Mouse (Mus musculus): Measurements from ENCODE around the gene Gm49661. TPM values are rescaled to one million over a fixed set of nuclear protein-coding genes. Genes with fewer than 3 reads are reported as not detected.

The Gm49661 gene
- total and polyA plus RNA-seq, 2 experiments from 2014 or later, result not detected

DNA sequence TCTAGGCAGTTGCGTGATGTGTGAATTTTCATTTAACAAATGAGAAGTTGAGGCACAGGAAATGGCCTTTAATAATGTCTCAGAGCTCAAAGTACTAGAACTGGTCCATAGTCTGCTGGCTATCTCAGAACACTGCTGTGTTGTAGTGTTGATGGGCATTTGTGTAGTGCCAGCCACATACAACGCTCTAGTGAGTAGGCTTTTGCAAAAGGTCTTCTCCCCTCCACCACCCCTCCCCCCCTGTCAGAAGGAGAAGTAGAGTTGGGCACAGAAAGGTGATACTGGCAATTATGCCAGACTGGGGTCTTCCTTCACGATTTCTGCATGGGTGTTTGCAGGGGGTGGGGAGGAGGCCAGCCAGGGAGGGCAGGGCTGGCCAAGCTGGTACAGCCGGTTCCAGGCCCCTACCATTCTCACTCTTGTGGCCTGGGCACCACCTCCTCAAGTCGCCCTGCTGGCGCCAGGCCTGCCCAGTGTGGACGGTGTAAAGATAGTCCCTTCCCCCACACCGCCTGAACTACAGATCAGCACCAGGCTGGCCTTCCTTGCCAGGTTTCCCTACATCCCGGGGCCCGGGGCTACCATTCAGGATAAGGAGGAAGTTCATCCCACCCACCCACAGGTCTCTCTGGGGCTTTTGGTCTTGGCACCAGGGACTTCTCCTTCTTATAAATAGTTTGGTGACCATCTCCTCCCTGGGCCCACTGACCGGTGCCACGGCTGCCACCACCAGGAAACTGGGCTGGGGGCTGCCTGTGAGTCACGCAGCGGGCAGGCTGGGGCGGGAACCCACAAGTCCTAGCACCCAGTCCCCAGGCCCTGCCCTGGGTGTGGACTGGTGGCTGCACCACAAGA lies 12.6 kb upstream of the Gm49661 start:
- WGBS, result 85% methylated on average over 15 of the region's 15 CpGs
- Histone ChIP-seq H3K9me3 (ENCODE audit: low read length) (no peaks in the 10 kb centered on the region), H3K36me3 (ENCODE audit: insufficient read depth, low read length) (no peaks in the 10 kb centered on the region), H3K27ac (ENCODE audit: low read depth, low read length) (no peak overlapping the region), H3K27me3 (ENCODE audit: insufficient read depth, low read length) (no peaks in the 10 kb centered on the region), H3K4me2 (ENCODE audit: low read depth, low read length, poor library complexity, severe bottlenecking) (no peak overlapping the region), H3K4me3 (ENCODE audit: low read depth, low read length) (no peak overlapping the region), H3K4me1 (ENCODE audit: insufficient read depth, low read length) (peaks cover 24% of the 10 kb centered on the region), H3K9ac (replicated peaks; ENCODE audit: low read length, poor library complexity, severe bottlenecking) (no peak overlapping the region)
- no peak for TF ChIP-seq CTCF (IDR thresholded peaks at IDR 0.05)
- no peak for ATAC-seq (ENCODE audit: low FRiP score)
- DNase-seq (ENCODE audit: low spot score), result no peak

- H3K36me3 ChIP-seq (ENCODE audit: insufficient read depth, low read length), result no peaks in the 10 kb centered on the region
- H3K27me3 ChIP-seq (ENCODE audit: insufficient read depth, low read length), result no peaks in the 10 kb centered on the region
- peaks cover 30% of the 10 kb centered on the region for H3K4me1 ChIP-seq (ENCODE audit: insufficient read depth, low read length)
- no peak for TF ChIP-seq CTCF (IDR thresholded peaks at IDR 0.05)
- WGBS, result 29% methylated on average over 11 of the region's 11 CpGs
- 0 out of 2 replicates have a peak overlapping the region, but pooled peaks have one; percentile 18 for H3K27ac ChIP-seq (ENCODE audit: low read depth, low read length)
- H3K9ac ChIP-seq (replicated peaks; ENCODE audit: low read length, poor library complexity, severe bottlenecking), result no peak overlapping the region
- H3K4me3 ChIP-seq (ENCODE audit: low read depth, low read length), result no peak overlapping the region
- H3K9me3 ChIP-seq (ENCODE audit: low read length), result no peaks in the 10 kb centered on the region
- ATAC-seq (ENCODE audit: low FRiP score) (no peak), DNase-seq (ENCODE audit: low spot score) (peak; percentile 67)
- peak overlapping the region; percentile 100; the same call in 1 of the 2 replicates for H3K4me2 ChIP-seq (ENCODE audit: low read depth, low read length, poor library complexity, severe bottlenecking)
Measured at GRCm38 (mm10) chr8:84980622-84981358, 11.6 kb upstream of the Gm49661 start.

- Histone ChIP-seq H3K27ac (ENCODE audit: low read depth, low read length) (peak overlapping the region; percentile 51; the same call in 1 of the 2 replicates), H3K9me3 (ENCODE audit: low read length) (no peaks in the 10 kb centered on the region), H3K4me1 (ENCODE audit: insufficient read depth, low read length) (peaks cover 28% of the 10 kb centered on the region), H3K27me3 (ENCODE audit: insufficient read depth, low read length) (no peaks in the 10 kb centered on the region), H3K4me3 (ENCODE audit: low read depth, low read length) (peak overlapping the region; percentile 35), H3K36me3 (ENCODE audit: insufficient read depth, low read length) (no peaks in the 10 kb centered on the region), H3K4me2 (ENCODE audit: low read depth, low read length, poor library complexity, severe bottlenecking) (peak overlapping the region; percentile 100), H3K9ac (replicated peaks; ENCODE audit: low read length, poor library complexity, severe bottlenecking) (peak overlapping the region; percentile 51)
- DNase-seq (ENCODE audit: low spot score) (peak; percentile 93), ATAC-seq (ENCODE audit: low FRiP score) (peak; percentile 34)
- no peak for TF ChIP-seq CTCF (IDR thresholded peaks at IDR 0.05)
- WGBS, result 2% methylated on average over 36 of the region's 42 CpGs
Measured at GRCm38 (mm10) chr8:84979599-84980421, 10.6 kb upstream of the Gm49661 start.

DNA sequence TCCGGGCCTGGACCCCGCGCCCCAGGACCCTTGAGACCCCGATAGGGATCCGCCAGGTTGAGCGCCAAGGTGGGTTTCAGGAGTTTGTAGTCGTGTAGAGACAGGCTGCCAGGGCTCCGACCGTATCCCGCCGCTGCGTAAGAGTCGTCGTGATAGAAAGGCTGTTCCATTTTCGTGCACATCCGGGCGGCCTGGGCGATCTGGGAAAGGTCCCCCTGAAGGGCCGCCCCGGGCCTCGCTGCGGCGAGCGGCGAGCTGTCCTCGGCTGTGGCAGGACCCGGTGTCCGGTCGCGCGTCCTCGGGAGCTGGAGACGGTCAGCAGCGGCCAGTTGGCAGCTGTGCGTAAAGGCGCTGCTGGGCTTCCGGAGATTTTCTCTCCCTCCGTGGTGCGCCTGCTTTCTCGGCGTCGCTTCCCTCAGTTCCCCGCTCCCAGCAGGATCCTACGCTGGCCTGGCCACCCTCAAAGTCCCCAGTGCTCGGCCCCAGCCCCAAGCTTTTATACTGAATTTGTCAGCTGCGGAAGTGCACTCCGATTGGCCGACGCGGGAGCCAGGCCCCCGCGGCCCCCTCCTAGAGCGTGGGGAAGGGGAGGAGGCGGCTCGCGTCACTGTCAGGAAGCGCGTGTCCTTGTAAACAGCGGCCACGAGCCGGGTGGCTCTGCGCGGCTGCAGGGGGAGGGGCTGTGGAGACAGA lies 9.2 kb upstream of the Gm49661 start, which contains the start of gene Junb:
Junb (minus strand) TSS at position 471 of the 693 bp plus-strand sequence.
- Histone ChIP-seq H3K4me2 (ENCODE audit: low read depth, low read length, poor library complexity, severe bottlenecking) (peak within 1 kb of the TSS; percentile 100), H3K36me3 (ENCODE audit: insufficient read depth, low read length) (peaks cover 1% of the 10 kb centered on the region; the same call in 1 of the 2 replicates), H3K9ac (replicated peaks; ENCODE audit: low read length, poor library complexity, severe bottlenecking) (peak within 1 kb of the TSS; percentile 66), H3K9me3 (ENCODE audit: low read length) (no peaks in the 10 kb centered on the region), H3K27me3 (ENCODE audit: insufficient read depth, low read length) (no peaks in the 10 kb centered on the region), H3K27ac (ENCODE audit: low read depth, low read length) (peak within 1 kb of the TSS; percentile 55), H3K4me3 (ENCODE audit: low read depth, low read length) (peak within 1 kb of the TSS; percentile 56), H3K4me1 (ENCODE audit: insufficient read depth, low read length) (peaks cover 25% of the 10 kb centered on the region)
- ATAC-seq (ENCODE audit: low FRiP score) (peak; percentile 65), DNase-seq (ENCODE audit: low spot score) (peak; percentile 92)
- WGBS, result under 1% methylated on average over 62 of the region's 63 CpGs
- TF ChIP-seq CTCF (IDR thresholded peaks at IDR 0.05), result no peak
